Mouse (Mus musculus) embryo, embryonic 9.5 days (tissue): ENCODE measurements around the gene Preb.

ENCODE experiments used
- DNase-seq: peaks from one replicate; pipeline ENCODE4 v3.0.0-alpha.2; 2017; ENCODE audit errors: extremely low spot score

Gene Preb

GRCm38 (mm10) chr5:30921256-30922033, 38.7 kb downstream of the Preb start, which contains the start of gene Khk:
TSS of gene Khk (plus strand) at chr5:30921431.
- peak; percentile 98 for DNase-seq

GRCm38 (mm10) chr5:30920621-30921020, 39.5 kb downstream of the Preb start:
- DNase-seq, result no peak

- no peak for DNase-seq
These were observed 40.1 kb downstream of the Preb start for GRCm38 (mm10) chr5:30919831-30920614.

- DNase-seq, result no peak
These were observed 41.5 kb downstream of the Preb start for GRCm38 (mm10) chr5:30918691-30919090.

- DNase-seq, result no peak
These were observed 42.1 kb downstream of the Preb start for GRCm38 (mm10) chr5:30917891-30918670.

GRCm38 (mm10) chr5:30917348-30917747, 42.8 kb downstream of the Preb start:
- no peak for DNase-seq

- no peak for DNase-seq
These were observed 43.3 kb downstream of the Preb start for GRCm38 (mm10) chr5:30916841-30917240.

GRCm38 (mm10) chr5:30915974-30916433, 44.2 kb downstream of the Preb start:
- DNase-seq, result peak; percentile 87

GRCm38 (mm10) chr5:30915456-30915855, 44.7 kb downstream of the Preb start:
- DNase-seq, result no peak

- DNase-seq, result no peak
These were observed 45.3 kb downstream of the Preb start for GRCm38 (mm10) chr5:30914849-30915248.

- peak; percentile 28 for DNase-seq
These were observed 46.0 kb downstream of the Preb start for GRCm38 (mm10) chr5:30914101-30914635.

- peak; percentile 89 for DNase-seq
These were observed 46.9 kb downstream of the Preb start, which contains the start of gene Emilin1 for GRCm38 (mm10) chr5:30913060-30913841. TSS of gene Emilin1 (plus strand) at chr5:30913402.

GRCm38 (mm10) chr5:30912156-30912555, 48.0 kb downstream of the Preb start:
- no peak for DNase-seq

- no peak for DNase-seq
These were observed 49.7 kb downstream of the Preb start for GRCm38 (mm10) chr5:30910481-30910880.

- no peak for DNase-seq
These were observed 50.3 kb downstream of the Preb start for GRCm38 (mm10) chr5:30909863-30910262.

- peak; percentile 29 for DNase-seq
These were observed 50.9 kb downstream of the Preb start for GRCm38 (mm10) chr5:30909300-30909659.

GRCm38 (mm10) chr5:30908426-30909299, 51.5 kb downstream of the Preb start:
- peak; percentile 36 for DNase-seq

- DNase-seq, result peak; percentile 96
These were observed 52.6 kb downstream of the Preb start, which contains the start of gene Ost4 for GRCm38 (mm10) chr5:30907413-30908059. TSS of gene Ost4 (minus strand) at chr5:30907788.

GRCm38 (mm10) chr5:30901860-30902259, 58.3 kb downstream of the Preb start:
- no peak for DNase-seq
